Mouse (Mus musculus): ENCODE data around the gene Mefv. TPM values are rescaled to one million over a fixed set of nuclear protein-coding genes. Genes with fewer than 3 reads are reported as not detected.
"Not testable (repeated sequence)": the region's sequence is repeated elsewhere in the genome, so short reads cannot be mapped to it uniquely, and the experiment has no call there.

Gene Mefv
- total and polyA plus RNA-seq, 2 experiments from 2014 or later = not detected

GRCm38 (mm10) chr16:3699281-3699680, 18.6 kb downstream of the Mefv start:
- no peak overlapping the region for H3K4me2 ChIP-seq (ENCODE audit: low read depth, low read length)
- no peak for TF ChIP-seq CTCF (IDR thresholded peaks at IDR 0.05; ENCODE audit: low read depth)
- DNase-seq (ENCODE audit: low spot score) = no peak
- WGBS = 91% methylated on average over 8 of the region's 8 CpGs
- H3K4me1 ChIP-seq (ENCODE audit: insufficient read depth, low read length) = no peaks in the 10 kb centered on the region
- no peak overlapping the region for H3K9ac ChIP-seq (replicated peaks; ENCODE audit: low read length)
- H3K27ac ChIP-seq = no peak overlapping the region
- no peaks in the 10 kb centered on the region for H3K36me3 ChIP-seq (ENCODE audit: insufficient read depth, low read length)
- H3K27me3 ChIP-seq (ENCODE audit: insufficient read depth, low read length) = no peaks in the 10 kb centered on the region
- no peaks in the 10 kb centered on the region for H3K9me3 ChIP-seq (ENCODE audit: low read length)
- H3K4me3 ChIP-seq (ENCODE audit: low read length) = no peak overlapping the region
- no peak for ATAC-seq

DNA sequence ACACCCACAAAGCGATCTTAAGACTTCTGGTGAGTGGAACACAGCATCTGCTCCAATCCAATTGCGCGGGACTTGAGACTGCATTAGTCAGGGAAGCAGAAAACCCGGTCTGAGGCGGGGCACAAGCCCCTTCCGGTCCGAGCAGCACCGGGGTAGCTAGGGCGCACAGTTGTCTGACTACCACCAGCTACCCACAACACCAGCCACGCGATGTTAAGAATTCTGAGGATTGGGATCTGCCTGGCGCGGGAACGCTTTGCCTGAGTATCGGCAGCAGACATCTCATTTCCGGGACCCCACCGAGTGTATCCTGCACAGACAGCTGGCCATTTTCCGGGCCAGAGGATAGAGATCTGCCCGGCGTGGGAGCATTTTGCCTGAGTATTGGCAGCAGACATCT, 28.3 kb downstream of the Mefv start:
- H3K9ac ChIP-seq (replicated peaks; ENCODE audit: low read length); H3K4me1 ChIP-seq (ENCODE audit: insufficient read depth, low read length); H3K4me2 ChIP-seq (ENCODE audit: low read depth, low read length); H3K9me3 ChIP-seq (ENCODE audit: low read length); H3K4me3 ChIP-seq (ENCODE audit: low read length); H3K36me3 ChIP-seq (ENCODE audit: insufficient read depth, low read length); ATAC-seq; H3K27ac ChIP-seq; H3K27me3 ChIP-seq (ENCODE audit: insufficient read depth, low read length); DNase-seq (ENCODE audit: low spot score): not testable (repeated sequence)
- 58% methylated on average over 20 of the region's 20 CpGs for WGBS

Other genes with a start within 250 kb of the Mefv start
- not detected in 2 replicates for gene Olfr161, start 127.1 kb downstream of the Mefv start, total RNA-seq (2014; rRNA removed)
- gene Olfr161, start 127.1 kb downstream of the Mefv start, polyA plus RNA-seq (2015; fragmentation: Nextera tagmentation; extraction: Ambion mirVana) = not detected in 2 replicates
- gene Zfp263, start 26.0 kb upstream of the Mefv start, total RNA-seq (2014; rRNA removed) = 22.7 and 22.9 TPM in 2 replicates
- 33.1 and 33.5 TPM in 2 replicates for gene Zfp263, start 26.0 kb upstream of the Mefv start, polyA plus RNA-seq (2015; fragmentation: Nextera tagmentation; extraction: Ambion mirVana)
- gene Olfr15, start 112.8 kb upstream of the Mefv start, total RNA-seq (2014; rRNA removed) = not detected in 2 replicates
- gene Olfr15, start 112.8 kb upstream of the Mefv start, polyA plus RNA-seq (2015; fragmentation: Nextera tagmentation; extraction: Ambion mirVana) = not detected in 2 replicates
- gene Zfp174, start 129.2 kb upstream of the Mefv start, total RNA-seq (2014; rRNA removed) = 3.4 and 3.6 TPM in 2 replicates
- gene Zfp174, start 129.2 kb upstream of the Mefv start, polyA plus RNA-seq (2015; fragmentation: Nextera tagmentation; extraction: Ambion mirVana) = 1.2 and 1.3 TPM in 2 replicates
- 76.7 and 89.6 TPM in 2 replicates for gene Naa60, start 154.3 kb upstream of the Mefv start, total RNA-seq (2014; rRNA removed)
- gene Naa60, start 154.3 kb upstream of the Mefv start, polyA plus RNA-seq (2015; fragmentation: Nextera tagmentation; extraction: Ambion mirVana) = 85.7 and 91.6 TPM in 2 replicates
- gene Zfp597, start 166.5 kb upstream of the Mefv start, total RNA-seq (2014; rRNA removed) = 21.4 and 24.4 TPM in 2 replicates
- 10.0 and 11.9 TPM in 2 replicates for gene Zfp597, start 166.5 kb upstream of the Mefv start, polyA plus RNA-seq (2015; fragmentation: Nextera tagmentation; extraction: Ambion mirVana)
- 2.9 and 10.9 TPM in 2 replicates for gene Gm20695, start 166.6 kb upstream of the Mefv start, total RNA-seq (2014; rRNA removed)
- gene Gm20695, start 166.6 kb upstream of the Mefv start, polyA plus RNA-seq (2015; fragmentation: Nextera tagmentation; extraction: Ambion mirVana) = 1.0 and 3.2 TPM in 2 replicates
- 7.9 and 47.7 TPM in 2 replicates for gene 1700037C18Rik, start 190.6 kb upstream of the Mefv start, total RNA-seq (2014; rRNA removed)
- gene 1700037C18Rik, start 190.6 kb upstream of the Mefv start, polyA plus RNA-seq (2015; fragmentation: Nextera tagmentation; extraction: Ambion mirVana) = 12.6 and 12.7 TPM in 2 replicates
- gene Cluap1, start 190.7 kb upstream of the Mefv start, total RNA-seq (2014; rRNA removed) = 11.8 and 14.4 TPM in 2 replicates
- 42.3 and 42.6 TPM in 2 replicates for gene Cluap1, start 190.7 kb upstream of the Mefv start, polyA plus RNA-seq (2015; fragmentation: Nextera tagmentation; extraction: Ambion mirVana)

Data from hindbrain, postnatal 0 days (tissue).